Mouse (Mus musculus) MEL (cell line): ENCODE results near the gene Foxg1.

Experiments
- CHD1 ChIP-seq: IDR thresholded peaks from 2 replicates; pipeline ENCODE4 v1.6.1; 2012; ENCODE audit warnings: low read depth, mild to moderate bottlenecking, inconsistent platforms, low read length, improper control_type of control experiment
- CTCF ChIP-seq, 3 experiments: IDR thresholded peaks in 2 of 3; conservative IDR thresholded peaks in 1 of 3; 2 replicates each; pipeline ENCODE4 v1.5.1; 2011 to 2012; ENCODE audit warnings: low read length in 3 of 3, low read depth in 2 of 3, mild to moderate bottlenecking in 2 of 3, improper control_type of control experiment in 1 of 3, inconsistent platforms in 1 of 3, mixed read lengths in 1 of 3, moderate library complexity in 1 of 3; ENCODE audit not compliant: control insufficient read depth in 1 of 3, insufficient read depth in 1 of 3, poor library complexity in 1 of 3, severe bottlenecking in 1 of 3
- EP300 ChIP-seq, 2 experiments: IDR thresholded peaks; 2 replicates each; pipeline ENCODE4 v1.6.1; 2011; ENCODE audit warnings: improper control_type of control experiment in 2 of 2, low read length in 2 of 2, low read depth in 1 of 2, mild to moderate bottlenecking in 1 of 2
- POLR2A ChIP-seq, 2 experiments: IDR thresholded peaks; 2 replicates each; pipeline ENCODE4 v1.6.1; 2011 to 2012; ENCODE audit warnings: low read length in 2 of 2, mild to moderate bottlenecking in 2 of 2, control low read depth in 1 of 2, improper control_type of control experiment in 1 of 2, low read depth in 1 of 2, moderate library complexity in 1 of 2; ENCODE audit not compliant: control insufficient read depth in 1 of 2, insufficient read depth in 1 of 2, poor library complexity in 1 of 2
- POLR2AphosphoS5 ChIP-seq: IDR thresholded peaks from 2 replicates; pipeline ENCODE4 v1.6.1; 2012; ENCODE audit warnings: low read depth, borderline replicate concordance, mild to moderate bottlenecking, inconsistent platforms, low read length, moderate library complexity, mixed read lengths
- ZC3H11A ChIP-seq: IDR thresholded peaks from 2 replicates; pipeline ENCODE4 v1.6.1; 2012; ENCODE audit warnings: low read depth, mild to moderate bottlenecking, inconsistent platforms, low read length, improper control_type of control experiment

DNA sequence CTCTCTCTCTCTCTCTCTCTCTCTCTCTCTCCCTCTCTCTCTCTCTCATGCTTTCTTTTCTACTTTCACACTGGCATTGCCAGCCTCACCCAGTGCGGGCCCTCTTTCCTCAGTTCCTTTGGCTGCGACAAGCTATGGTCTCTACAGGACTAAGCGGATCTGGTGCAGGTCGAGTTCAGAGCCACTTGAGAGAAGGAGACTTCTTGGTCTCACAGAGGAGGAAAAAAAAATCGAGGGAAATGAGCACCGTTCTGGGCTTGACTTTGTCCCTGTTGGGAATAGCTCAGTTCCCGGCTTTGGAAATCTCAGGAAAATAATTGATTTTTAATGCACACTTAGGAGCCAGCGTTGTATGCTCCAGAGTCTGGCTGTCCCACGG is 8.5 kb downstream of the Foxg1 start:
- TF ChIP-seq EP300 (IDR thresholded peaks at IDR 0.05; ENCODE audit: low read depth in 1 of 2, low read length in 2 of 2) (no peak), POLR2AphosphoS5 (no peak), POLR2A (IDR thresholded peaks at IDR 0.05; ENCODE audit: control insufficient read depth in 1 of 2, insufficient read depth in 1 of 2, low read depth in 1 of 2, low read length in 2 of 2, poor library complexity in 1 of 2) (no peak), CHD1 (no peak), CTCF (IDR thresholded peaks at IDR 0.05 in 2 of 3, conservative IDR thresholded peaks at IDR 0.05 in 1 of 3; ENCODE audit: control insufficient read depth in 1 of 3, insufficient read depth in 1 of 3, low read depth in 2 of 3, low read length in 3 of 3, poor library complexity in 1 of 3, severe bottlenecking in 1 of 3) (no peak), ZC3H11A (no peak)
